Comparison of ENCODE assay signal across 32 mouse cellular contexts in the genomic region with DNA sequence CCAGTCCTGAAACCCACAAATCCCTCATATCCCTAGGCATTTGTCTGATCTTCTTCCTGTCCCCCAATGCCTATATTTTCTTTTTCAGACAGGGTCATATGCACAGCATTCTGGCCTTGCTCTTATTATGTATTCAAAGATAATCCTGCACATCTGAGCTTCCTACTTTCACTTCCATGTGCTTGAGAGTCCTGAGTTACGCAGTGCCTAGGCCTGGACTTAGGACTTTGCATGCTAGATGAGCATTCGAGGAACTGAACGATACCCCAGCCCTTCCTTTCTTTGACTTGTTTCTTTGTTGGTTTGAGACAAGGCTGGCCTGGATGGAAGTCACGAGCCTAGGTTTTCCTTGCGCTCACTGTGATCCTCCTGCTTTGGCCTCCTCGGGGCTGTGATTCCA.
"Had no signal": no experiment of that assay in that cellular context is flagged by ENCODE, and none has a peak within 500 bp of the region (broad histone marks: within the 10 kb centered on the region; RNA-seq: fewer than 3 reads in every experiment).

No protein-coding gene starts in this region.

- H3K27ac ChIP-seq: left cerebral cortex, adult 2 months; limb, embryonic 10.5 days; limb, embryonic 12.5 days; limb, embryonic 13.5 days; limb, embryonic 15.5 days; liver, embryonic 12.5 days; liver, embryonic 13.5 days; liver, embryonic 14.5 days; liver, embryonic 15.5 days; lung, embryonic 15.5 days; macrophage; midbrain, embryonic 10.5 days; midbrain, embryonic 12.5 days; midbrain, embryonic 13.5 days; midbrain, embryonic 15.5 days; neural tube, embryonic 12.5 days had no signal

- H3K4me1 ChIP-seq: limb, embryonic 10.5 days; limb, embryonic 12.5 days; limb, embryonic 13.5 days; limb, embryonic 15.5 days; liver, embryonic 12.5 days; liver, embryonic 13.5 days; liver, embryonic 15.5 days; lung, embryonic 15.5 days; midbrain, embryonic 10.5 days; midbrain, embryonic 12.5 days; midbrain, embryonic 13.5 days; midbrain, embryonic 15.5 days; neural tube, embryonic 12.5 days had no signal

- H3K9ac ChIP-seq: limb, embryonic 12.5 days; limb, embryonic 13.5 days; limb, embryonic 15.5 days; liver, embryonic 12.5 days; liver, embryonic 13.5 days; liver, embryonic 14.5 days; liver, embryonic 15.5 days; liver, postnatal 0 days; lung, embryonic 14.5 days; lung, embryonic 15.5 days; midbrain, embryonic 12.5 days; midbrain, embryonic 13.5 days; midbrain, embryonic 15.5 days; neural tube, embryonic 12.5 days had no signal

- H3K9me3 ChIP-seq: limb, embryonic 10.5 days; limb, embryonic 12.5 days; limb, embryonic 13.5 days; limb, embryonic 15.5 days; liver, embryonic 12.5 days; liver, embryonic 13.5 days; liver, embryonic 15.5 days; lung, embryonic 15.5 days; megakaryocyte, embryonic 14.5 days; midbrain, embryonic 10.5 days; midbrain, embryonic 12.5 days; midbrain, embryonic 13.5 days; midbrain, embryonic 15.5 days; neural tube, embryonic 12.5 days had no signal

- H3K4me2 ChIP-seq: limb, embryonic 12.5 days; limb, embryonic 13.5 days; limb, embryonic 15.5 days; liver, embryonic 11.5 days; liver, embryonic 12.5 days; liver, embryonic 13.5 days; liver, embryonic 15.5 days; lung, embryonic 14.5 days; lung, embryonic 15.5 days; midbrain, embryonic 11.5 days; midbrain, embryonic 12.5 days; midbrain, embryonic 13.5 days; midbrain, embryonic 15.5 days; neural tube, embryonic 12.5 days had no signal

- DNase-seq: left cerebral cortex, postnatal 4 days; liver; liver, embryonic 13.5 days; liver, postnatal 0 days; lung, adult 2 months; lung, embryonic 14.5 days; lung, postnatal 10 days; lung, postnatal 14 days; lung, postnatal 36 days; lung, postnatal 4 days; midbrain, embryonic 14.5 days had no signal

- ATAC-seq: liver, embryonic 12.5 days; liver, postnatal 0 days; lung, postnatal 0 days; midbrain, embryonic 13.5 days; midbrain, embryonic 15.5 days; midbrain, embryonic 16.5 days had no signal

- H3K4me3 ChIP-seq: left cerebral cortex, adult 2 months; limb, embryonic 10.5 days; limb, embryonic 12.5 days; limb, embryonic 13.5 days; limb, embryonic 15.5 days; liver, embryonic 12.5 days; liver, embryonic 13.5 days; liver, embryonic 15.5 days; lung, embryonic 15.5 days; megakaryocyte, embryonic 14.5 days; midbrain, embryonic 10.5 days; midbrain, embryonic 12.5 days; midbrain, embryonic 13.5 days; midbrain, embryonic 15.5 days; myocyte; neural tube, embryonic 12.5 days had no signal

- H3K27me3 ChIP-seq: limb, embryonic 12.5 days; limb, embryonic 13.5 days; limb, embryonic 15.5 days; liver, embryonic 12.5 days; liver, embryonic 13.5 days; liver, embryonic 15.5 days; lung, embryonic 15.5 days; midbrain, embryonic 12.5 days; midbrain, embryonic 13.5 days; midbrain, embryonic 15.5 days; neural tube, embryonic 12.5 days had no signal

- H3K36me3 ChIP-seq: limb, embryonic 10.5 days; limb, embryonic 12.5 days; limb, embryonic 13.5 days; limb, embryonic 15.5 days; liver, embryonic 12.5 days; liver, embryonic 13.5 days; liver, embryonic 15.5 days; lung, embryonic 15.5 days; midbrain, embryonic 10.5 days; midbrain, embryonic 12.5 days; midbrain, embryonic 13.5 days; midbrain, embryonic 15.5 days; neural tube, embryonic 12.5 days had no signal
